Mouse (Mus musculus) liver, embryonic 14.5 days (tissue): ENCODE measurements around the gene Asl. TPM values are rescaled to one million over a fixed set of nuclear protein-coding genes. Genes with fewer than 3 reads are reported as not detected.

Experiments
- ATAC-seq: fragments of 200-750 bp; cut with Nextera tagmentation; 2 replicates; pipeline ENCODE4 v1.8.0; 2017; ENCODE audit warnings: moderate number of reproducible peaks, mild to moderate bottlenecking, moderate library complexity; ENCODE audit not compliant: insufficient read depth
- DNase-seq, 3 experiments: peaks; one replicate each; pipeline ENCODE4 v3.0.0-alpha.2; 2012 to 2013; ENCODE audit warnings: low read depth in 3 of 3, low spot score in 3 of 3
- H3K27ac ChIP-seq: fragments of 300-500 bp; sonication (generic); 2 replicates; pipeline ENCODE4 v1.5.1; 2014; ENCODE audit warnings: moderate library complexity, mild to moderate bottlenecking, control low read depth, inconsistent platforms
- H3K27me3 ChIP-seq: fragments of 300-500 bp; sonication (generic); 2 replicates; pipeline ENCODE4 v1.6.1; 2014; ENCODE audit warnings: mild to moderate bottlenecking, low read length, moderate library complexity; ENCODE audit not compliant: control insufficient read depth, insufficient read depth
- H3K36me3 ChIP-seq: fragments of 300-500 bp; sonication (generic); replicated peaks from 2 replicates; pipeline ENCODE4 v1.6.1; 2014; ENCODE audit warnings: low read depth; ENCODE audit not compliant: control insufficient read depth, insufficient read depth
- H3K4me1 ChIP-seq, 2 experiments: fragments of 200-500 bp in 1 of 2; fragments of 300-500 bp in 1 of 2; sonication (generic) in 1 of 2; replicated peaks; 2 replicates each; pipeline ENCODE4 v1.6.1; 2012 to 2014; ENCODE audit warnings: antibody characterized with exemption in 1 of 2, inconsistent platforms in 1 of 2, low read length in 1 of 2; ENCODE audit not compliant: control insufficient read depth in 2 of 2, insufficient read depth in 2 of 2
- H3K4me2 ChIP-seq: fragments of 300-500 bp; sonication (generic); 2 replicates; pipeline ENCODE4 v1.6.1; 2014; ENCODE audit warnings: low read depth, mild to moderate bottlenecking, control low read depth, moderate library complexity
- H3K4me3 ChIP-seq, 2 experiments: fragments of 200-500 bp in 1 of 2; fragments of 300-500 bp in 1 of 2; sonication (generic) in 1 of 2; 2 replicates each; pipeline ENCODE4 v1.5.1; 2012 to 2014; ENCODE audit warnings: low read depth in 2 of 2, low read length in 2 of 2, mild to moderate bottlenecking in 2 of 2, control low read depth in 1 of 2, inconsistent platforms in 1 of 2, moderate library complexity in 1 of 2; ENCODE audit not compliant: insufficient read depth in 1 of 2
- H3K9ac ChIP-seq: fragments of 300-500 bp; sonication (generic); replicated peaks from 2 replicates; pipeline ENCODE4 v1.6.1; 2014; ENCODE audit warnings: mild to moderate bottlenecking, control low read depth, moderate library complexity
- H3K9me3 ChIP-seq: fragments of 300-500 bp; sonication (generic); 2 replicates; pipeline ENCODE4 v1.6.1; 2016; ENCODE audit warnings: low read length, mixed read lengths; ENCODE audit not compliant: control insufficient read depth
- CTCF ChIP-seq: IDR thresholded peaks from 2 replicates; pipeline ENCODE4 v1.5.1; 2016; ENCODE audit warnings: antibody characterized with exemption, low read depth, control low read depth
- EP300 ChIP-seq: IDR thresholded peaks from 2 replicates; pipeline ENCODE4 v1.6.1; 2016; ENCODE audit warnings: antibody characterized with exemption, low read depth
- WGBS: fragments of 180-500 bp; shearing (Covaris S2); extraction: QIAGEN DNeasy Blood & Tissue Kit; methylation state at CpG from one replicate; pipeline ENCODE4 v1.1.7; 2014; ENCODE audit not compliant: insufficient replicate concordance; 5-methylcytosine and 5-hydroxymethylcytosine counted together
- polyA plus RNA-seq, 2 experiments: library from polyadenylated mRNA; depleted of rRNA in 1 of 2; stranded (reverse) in 1 of 2; unstranded in 1 of 2; fragments of >200 nt; fragmentation: Nextera tagmentation in 1 of 2; extraction: Ambion mirVana in 1 of 2; gene quantifications; 2 replicates each; pipeline versions ENCODE4 v1.2.1 to v1.2.3; 2012 to 2014

Gene Asl
- polyA plus RNA-seq, 2 experiments: 30.4 to 39.8 TPM

DNA sequence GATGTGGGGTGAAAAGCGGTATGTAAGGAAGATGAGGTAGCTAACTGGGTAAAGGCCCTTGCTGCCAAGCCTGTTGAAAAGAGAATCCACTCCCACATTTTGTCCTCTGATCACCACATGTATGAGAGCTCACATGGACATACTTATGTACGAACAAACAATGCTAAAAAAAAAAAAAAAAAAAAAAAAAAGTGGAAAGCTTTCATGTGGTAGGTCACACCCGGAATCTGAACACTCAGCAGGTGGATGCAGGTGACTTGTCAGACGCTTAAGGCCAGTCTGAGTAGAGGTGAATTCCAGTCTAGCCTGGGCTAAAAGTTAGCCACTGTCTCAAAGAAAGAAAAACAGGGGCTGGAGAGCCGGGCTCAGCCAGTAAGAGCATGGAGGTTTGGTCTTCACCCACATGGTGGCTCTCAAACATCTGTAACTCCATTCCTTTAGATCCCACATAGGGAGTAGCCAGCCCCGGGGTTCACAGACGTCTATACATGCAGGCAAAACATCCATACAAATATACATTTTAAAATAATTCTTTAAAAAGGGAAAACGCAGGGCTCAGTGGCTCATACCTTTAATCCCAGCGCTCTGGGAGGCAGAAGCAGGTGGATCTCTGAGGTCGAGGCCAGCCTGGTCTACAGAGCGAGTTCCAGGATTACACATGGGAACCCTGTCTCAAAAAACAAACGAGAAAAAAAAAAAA lies 5.8 kb downstream of the Asl start:
- TF ChIP-seq CTCF: no peak
- TF ChIP-seq EP300: no peak
- Histone ChIP-seq H3K4me2 (peak overlapping the region; percentile 71), H3K9me3 (no peaks in the 10 kb centered on the region), H3K36me3 (no peaks in the 10 kb centered on the region), H3K9ac (peak overlapping the region; percentile 28; the same call in 1 of the 2 replicates), H3K27ac (no peak overlapping the region), H3K4me1 (peaks cover 0 to 7% of the 10 kb centered on the region in 2 experiments; a peak in 2 of 4 replicates), H3K4me3 (peak overlapping the region; percentile 18 to 54; a peak in 3 of 4 replicates), H3K27me3 (no peaks in the 10 kb centered on the region)
- WGBS: 36% methylated on average over 12 of the region's 12 CpGs
- DNase-seq (no peak), ATAC-seq (no peak)

DNA sequence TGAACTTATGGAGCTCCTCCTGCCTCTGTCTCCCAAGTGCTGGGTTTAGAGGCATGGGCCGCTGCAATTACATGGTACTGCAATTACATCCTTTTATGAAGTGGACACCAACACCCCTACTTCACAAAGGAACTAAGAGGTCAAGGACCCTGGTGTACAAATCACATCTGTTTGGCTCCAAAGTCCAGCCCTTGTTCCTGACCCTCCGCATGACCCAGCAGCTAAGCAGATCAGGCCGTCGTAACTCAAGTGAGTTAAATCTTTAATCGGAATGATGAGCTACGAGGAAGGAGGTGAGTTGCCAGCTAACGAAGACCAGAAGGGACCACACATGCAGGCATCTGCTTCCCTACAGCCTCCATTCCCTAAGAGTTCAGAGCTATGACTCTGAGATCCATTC lies 6.7 kb downstream of the Asl start:
- Histone ChIP-seq H3K4me1 (peaks cover 0 to 7% of the 10 kb centered on the region in 2 experiments; a peak in 2 of 4 replicates), H3K27ac (no peak overlapping the region; the same call in 1 of the 2 replicates), H3K27me3 (no peaks in the 10 kb centered on the region), H3K9ac (no peak overlapping the region), H3K9me3 (no peaks in the 10 kb centered on the region), H3K4me3 (peak overlapping the region in 1 of 2 experiments; percentile 20; a peak in 1 of 4 replicates), H3K36me3 (no peaks in the 10 kb centered on the region), H3K4me2 (peak overlapping the region; percentile 71)
- WGBS: 74% methylated on average over 7 of the region's 7 CpGs
- DNase-seq (no peak), ATAC-seq (no peak)
- no peak for TF ChIP-seq CTCF
- no peak for TF ChIP-seq EP300

DNA sequence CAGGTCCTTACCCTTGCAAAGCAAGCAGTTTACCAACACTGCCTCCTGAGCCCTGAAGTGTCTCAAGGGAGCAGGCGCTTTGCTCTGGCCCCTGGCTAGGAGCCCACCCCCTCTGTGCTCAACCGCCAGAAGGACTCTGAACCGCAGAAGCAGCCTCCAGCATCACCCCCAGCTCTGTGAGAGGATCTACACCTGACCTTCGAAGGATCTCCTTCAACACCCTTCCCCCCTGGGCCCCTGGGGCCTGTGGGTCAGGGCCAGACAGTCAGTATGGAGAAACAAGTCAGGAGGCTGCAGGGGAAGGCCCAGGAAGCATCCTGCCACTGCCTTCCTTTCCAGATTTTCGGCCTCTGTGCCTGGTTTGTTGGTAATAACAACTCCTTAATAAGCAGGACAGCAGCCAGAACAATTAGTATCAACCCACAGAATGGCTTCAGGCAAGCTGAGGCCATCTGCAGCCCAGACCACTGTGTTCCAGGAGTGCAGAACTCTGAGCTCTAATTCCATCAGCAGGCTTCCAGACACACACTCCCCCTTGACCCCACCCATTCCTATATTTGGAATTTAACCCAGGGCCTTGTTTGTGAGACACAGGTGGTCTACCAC lies 7.6 kb downstream of the Asl start:
- Histone ChIP-seq H3K4me2 (peak overlapping the region; percentile 8; the same call in 1 of the 2 replicates), H3K27me3 (no peaks in the 10 kb centered on the region), H3K4me1 (peaks cover 0 to 7% of the 10 kb centered on the region in 2 experiments; a peak in 2 of 4 replicates), H3K4me3 (no peak overlapping the region), H3K36me3 (no peaks in the 10 kb centered on the region), H3K27ac (no peak overlapping the region), H3K9ac (no peak overlapping the region), H3K9me3 (no peaks in the 10 kb centered on the region)
- TF ChIP-seq CTCF (no peak), EP300 (no peak)
- WGBS: 63% methylated on average over 5 of the region's 5 CpGs
- DNase-seq: no peak
- ATAC-seq: no peak

DNA sequence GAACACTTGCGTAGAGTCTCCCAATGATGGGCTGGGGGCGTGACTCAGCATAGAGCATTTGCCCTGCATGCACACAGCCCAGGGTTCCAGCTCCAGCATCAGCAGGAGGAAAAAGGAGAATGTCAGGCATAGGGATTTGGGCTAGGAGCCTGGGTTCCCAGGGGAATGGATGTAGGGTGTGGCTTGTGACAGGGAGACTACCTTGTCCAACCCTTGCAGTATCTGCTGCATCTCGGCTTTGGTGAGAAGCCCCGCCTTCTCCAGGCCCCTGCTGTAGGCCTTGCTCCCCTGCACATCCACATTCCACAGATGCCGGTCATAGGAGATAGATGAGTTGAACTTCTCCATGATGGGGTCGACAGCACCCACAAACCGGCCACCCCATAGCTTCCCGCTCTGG lies 9.6 kb downstream of the Asl start:
- H3K27ac ChIP-seq: no peak overlapping the region
- H3K9ac ChIP-seq: no peak overlapping the region
- H3K27me3 ChIP-seq: no peaks in the 10 kb centered on the region
- H3K9me3 ChIP-seq: no peaks in the 10 kb centered on the region
- no peak for DNase-seq
- TF ChIP-seq CTCF (no peak), EP300 (no peak)
- no peak for ATAC-seq
- H3K4me3 ChIP-seq: no peak overlapping the region
- H3K4me2 ChIP-seq: no peak overlapping the region
- H3K36me3 ChIP-seq: peaks cover 2% of the 10 kb centered on the region; the same call in 1 of the 2 replicates
- H3K4me1 ChIP-seq: peaks cover 0 to 5% of the 10 kb centered on the region in 2 experiments; a peak in 2 of 4 replicates
- WGBS: 70% methylated on average over 8 of the region's 8 CpGs

DNA sequence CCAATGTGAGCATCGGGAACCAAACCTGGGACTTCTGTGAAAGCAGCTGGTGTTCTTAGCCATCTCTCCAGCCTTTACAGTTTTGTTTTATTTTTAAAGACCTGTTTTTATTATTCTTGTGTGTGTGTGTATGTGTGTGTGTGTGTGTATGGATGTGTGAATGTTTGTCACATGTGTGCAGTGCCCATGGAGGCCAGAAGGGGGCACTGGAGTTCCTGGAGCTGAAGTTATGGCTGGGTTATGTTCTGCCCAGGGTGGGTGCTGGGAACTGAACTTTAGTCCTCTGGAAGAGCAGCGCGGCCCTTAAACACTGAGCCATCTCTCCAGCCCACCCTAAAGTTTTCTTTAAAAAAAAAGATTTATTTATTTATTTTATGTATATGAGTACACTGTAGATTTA lies 13.9 kb downstream of the Asl start:
- WGBS: 88% methylated on average over 3 of the region's 3 CpGs

More for the DNA sequence above, 13.9 kb downstream of the Asl start:
- peak; percentile 52 for TF ChIP-seq CTCF
- no peak for TF ChIP-seq EP300
- Histone ChIP-seq H3K27ac (no peak overlapping the region), H3K27me3 (no peaks in the 10 kb centered on the region), H3K9me3 (peaks cover 4% of the 10 kb centered on the region), H3K4me3 (no peak overlapping the region), H3K36me3 (peaks cover 4% of the 10 kb centered on the region; the same call in 1 of the 2 replicates), H3K9ac (no peak overlapping the region), H3K4me2 (no peak overlapping the region), H3K4me1 (no peaks in the 10 kb centered on the region)
- no peak for ATAC-seq
- no peak for DNase-seq
